Mouse (Mus musculus) ZHBTc4 (cell line): ENCODE data around the gene Sdhaf2.
A peak's percentile ranks its signal among the peaks of the same experiment; 100 is the strongest.
"Not testable (repeated sequence)": the region's sequence is repeated elsewhere in the genome, so short reads cannot be mapped to it uniquely, and the experiment has no call there.

Source experiments
- DNase-seq: peaks from one replicate; pipeline ENCODE4 v3.0.0-alpha.2; 2011; ENCODE audit warnings: low read depth, low spot score

Gene Sdhaf2

DNA sequence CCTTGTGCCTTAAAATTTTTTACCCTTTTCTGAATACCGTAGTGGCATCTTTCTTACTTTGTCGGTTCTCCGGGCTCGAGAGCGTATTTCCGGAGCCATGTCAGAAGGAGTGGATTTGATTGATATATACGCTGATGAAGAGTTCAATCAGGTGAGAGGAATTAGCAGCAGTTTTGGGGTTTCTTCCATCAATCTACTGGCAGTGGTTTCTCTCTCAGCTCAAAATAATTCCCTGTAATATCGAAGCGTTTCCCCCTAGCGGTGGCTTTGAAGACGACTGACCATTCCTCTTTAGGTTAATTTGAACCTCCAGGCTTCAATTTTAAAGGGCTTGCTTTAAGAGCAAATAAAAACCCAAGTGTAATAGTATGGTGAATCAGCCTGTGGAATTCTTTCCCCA is at the start of gene Sdhaf2:
TSS of gene Sdhaf2 (minus strand) at position 233 of the 400 bp plus-strand sequence.
- DNase-seq: peak; percentile 72

DNA sequence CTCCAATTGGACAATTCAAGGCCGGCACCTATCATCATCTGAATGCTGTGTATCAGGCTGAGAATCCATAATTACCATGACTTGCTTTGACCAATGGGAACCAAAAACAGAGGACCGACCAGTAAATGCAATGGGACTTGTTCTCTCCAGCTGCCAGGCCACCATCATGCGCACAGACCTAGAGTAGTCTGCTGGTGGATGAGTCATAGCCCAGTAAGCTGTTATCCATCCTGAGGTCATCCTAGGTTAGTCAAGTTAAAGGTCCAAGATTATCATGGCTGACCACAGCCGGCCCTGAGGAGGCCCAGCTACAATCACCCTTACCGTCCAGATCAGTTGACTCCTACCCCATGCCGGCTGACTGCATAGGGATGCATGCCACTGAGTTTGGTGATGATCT is 43.7 kb upstream of the Sdhaf2 start:
- no peak for DNase-seq

DNA sequence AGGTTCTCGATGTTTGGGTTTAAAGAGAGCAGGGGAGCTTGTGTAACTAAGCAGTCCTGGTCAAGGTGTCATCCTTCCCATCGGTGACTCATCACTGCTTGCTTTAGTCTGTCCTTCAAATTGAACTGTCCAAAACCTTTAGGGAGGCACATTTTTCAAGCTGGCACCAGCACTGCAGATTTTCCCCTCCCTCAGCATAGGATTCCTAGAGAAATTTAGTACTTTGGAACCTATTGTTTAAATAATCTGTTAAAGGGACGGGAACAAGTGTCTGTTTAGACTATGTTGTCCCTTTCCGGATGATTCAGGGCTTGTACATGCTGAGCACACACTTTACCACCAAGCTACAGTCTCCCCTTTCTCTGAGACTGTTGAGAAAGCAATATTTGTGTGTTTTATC is 39.3 kb upstream of the Sdhaf2 start:
- no peak for DNase-seq

DNA sequence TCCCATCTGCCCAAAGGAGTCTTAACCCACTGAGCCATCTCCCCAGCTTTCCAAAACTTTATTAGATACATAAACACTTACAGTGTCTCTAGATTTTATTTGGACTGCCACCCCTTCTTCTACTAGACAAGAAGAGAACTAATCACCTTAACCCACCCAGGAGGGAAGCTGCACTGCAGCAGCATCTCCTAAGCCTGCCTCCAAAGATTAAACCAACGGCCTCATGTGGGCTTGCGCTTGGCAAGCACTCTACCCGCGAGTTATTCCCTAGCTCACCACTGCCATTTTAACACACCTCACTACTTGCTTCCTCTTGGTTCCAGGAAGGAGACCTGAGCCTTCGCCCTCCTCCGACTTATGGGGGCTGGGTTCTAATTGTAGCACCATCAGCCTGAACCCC is 38.3 kb upstream of the Sdhaf2 start:
- DNase-seq: no peak

DNA sequence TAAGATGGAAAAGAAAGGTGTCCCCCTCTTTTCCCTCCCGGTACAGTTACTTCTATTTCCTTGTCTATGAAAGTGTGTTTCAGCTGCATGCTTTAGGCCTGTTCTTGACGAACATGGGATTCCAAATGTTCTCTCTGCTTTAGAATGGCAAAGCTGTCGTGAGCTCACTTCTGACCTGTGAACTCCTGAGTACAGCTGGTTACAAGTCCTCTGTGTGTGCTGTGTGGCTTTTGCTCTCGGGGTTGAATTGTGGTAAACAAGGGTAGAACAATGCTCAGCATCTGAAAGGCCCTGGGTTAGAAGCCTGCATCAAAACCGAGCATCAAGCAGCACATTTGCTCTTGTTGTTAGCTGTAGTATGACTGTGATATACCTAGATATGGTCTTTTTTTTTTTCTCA is 36.4 kb upstream of the Sdhaf2 start:
- DNase-seq: no peak

DNA sequence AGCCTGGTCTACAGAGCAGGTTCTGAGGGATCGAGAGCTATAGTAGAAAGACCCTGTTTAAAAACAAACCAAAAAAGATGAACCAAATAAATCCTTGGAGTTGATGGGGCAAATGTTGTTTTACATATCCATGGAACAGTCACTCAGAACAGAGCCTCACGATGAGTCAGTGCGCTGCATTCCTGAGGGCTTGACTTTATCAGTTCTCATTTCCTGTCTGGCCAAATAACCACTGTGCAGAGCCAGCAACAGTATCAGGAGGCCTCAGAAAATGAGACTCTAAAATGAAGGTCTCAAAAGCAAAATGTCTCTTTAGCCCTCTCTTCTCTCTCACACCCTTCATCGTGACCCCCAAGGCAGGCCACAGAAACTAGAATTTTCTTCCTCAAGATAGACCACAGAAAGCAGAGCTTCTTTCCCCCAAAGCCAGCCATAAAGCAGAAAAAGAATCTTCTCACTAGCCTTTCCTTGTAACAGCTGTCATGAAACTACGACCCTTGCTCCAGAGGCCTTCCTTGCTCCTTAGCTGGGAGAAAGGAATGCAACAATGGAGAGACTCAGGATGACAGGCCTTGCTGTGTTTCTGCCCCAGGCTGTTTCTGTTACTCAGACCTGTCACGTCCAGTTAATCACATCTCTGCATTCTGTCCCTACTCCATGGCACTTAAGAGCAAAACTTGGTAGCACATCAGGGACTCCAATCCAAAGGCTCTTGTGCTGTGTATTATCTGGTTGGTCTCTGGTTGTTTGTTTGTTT is 35.8 kb upstream of the Sdhaf2 start:
- DNase-seq: no peak

DNA sequence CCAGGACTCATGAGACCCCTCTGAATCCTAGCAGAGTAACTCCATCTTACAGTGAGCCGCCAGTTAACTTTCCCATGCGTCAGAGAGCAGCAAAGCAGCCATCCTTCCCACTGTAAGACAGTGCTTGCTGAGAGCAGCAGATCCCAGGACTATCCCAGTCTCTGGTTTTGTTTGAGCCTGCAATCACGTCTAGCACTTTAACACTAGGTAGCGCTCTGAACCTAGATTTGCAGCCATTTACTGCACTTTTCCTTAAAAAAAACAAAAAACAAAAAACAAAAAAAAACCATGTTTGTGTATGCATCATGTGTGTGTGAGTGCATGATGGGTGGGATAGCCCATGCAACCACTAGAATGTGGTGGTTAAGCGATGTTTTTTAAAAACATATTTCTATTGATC is 34.2 kb upstream of the Sdhaf2 start:
- DNase-seq: peak; percentile 39

DNA sequence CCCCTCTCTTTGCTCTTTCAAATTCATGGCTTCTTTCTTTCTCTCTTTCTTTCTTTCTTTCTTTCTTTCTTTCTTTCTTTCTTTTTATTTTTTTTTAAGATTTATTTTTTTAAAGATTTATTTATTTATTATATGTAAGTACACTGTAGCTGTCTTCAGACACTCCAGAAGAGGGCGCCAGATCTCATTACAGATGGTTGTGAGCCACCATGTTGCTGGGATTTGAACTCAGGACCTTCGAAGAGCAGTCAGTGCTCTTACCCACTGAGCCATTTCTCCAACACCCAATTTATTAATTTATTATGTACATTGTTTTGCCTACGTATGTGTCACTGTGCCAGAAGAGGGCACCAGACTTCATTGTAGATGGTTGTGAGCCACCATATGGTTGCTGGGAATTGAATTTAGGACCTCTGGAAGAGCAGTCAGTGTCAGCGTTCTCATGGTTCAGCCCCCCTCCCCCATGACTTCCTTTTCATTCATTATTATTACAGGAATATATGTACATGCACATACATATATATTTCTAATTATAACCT is 32.0 kb upstream of the Sdhaf2 start:
- DNase-seq: not testable (repeated sequence)

DNA sequence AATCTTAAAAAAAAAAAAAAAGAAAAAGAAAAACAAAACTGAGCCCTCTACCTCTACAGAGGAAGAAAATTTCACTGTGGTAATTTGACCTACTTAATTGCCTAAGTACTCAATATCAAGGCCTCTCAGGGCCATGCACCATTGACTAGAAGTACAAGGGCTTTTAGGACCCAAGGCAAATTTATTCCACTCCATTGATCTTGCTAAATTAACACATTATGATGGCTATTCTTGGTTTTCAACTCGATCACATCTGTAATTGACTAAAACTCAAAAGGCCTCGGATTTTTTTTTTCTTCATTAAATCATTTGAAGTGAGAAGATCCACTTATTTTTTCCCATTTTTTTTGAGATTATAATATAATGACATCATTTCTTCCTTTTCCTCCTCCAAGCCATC is 31.5 kb upstream of the Sdhaf2 start:
- DNase-seq: no peak

DNA sequence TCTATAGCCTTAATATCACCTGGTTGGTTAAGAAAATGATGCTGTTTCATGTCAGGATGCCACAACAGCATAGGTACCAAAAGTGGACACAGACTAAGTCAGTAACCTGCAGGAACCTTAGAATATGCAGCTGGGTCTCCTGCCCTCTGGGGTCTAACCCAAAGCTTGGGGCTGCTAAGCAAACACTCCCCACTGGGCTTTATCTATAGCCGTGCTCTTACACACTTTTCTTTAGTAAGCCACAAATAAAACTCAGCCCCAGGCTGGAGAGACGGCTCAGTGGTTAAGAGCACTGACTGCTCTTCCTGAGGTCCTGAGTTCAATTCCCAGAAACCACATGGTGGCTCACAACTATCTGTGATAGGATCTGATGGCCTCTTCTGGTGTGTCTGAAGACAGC is 31.1 kb upstream of the Sdhaf2 start:
- no peak for DNase-seq

DNA sequence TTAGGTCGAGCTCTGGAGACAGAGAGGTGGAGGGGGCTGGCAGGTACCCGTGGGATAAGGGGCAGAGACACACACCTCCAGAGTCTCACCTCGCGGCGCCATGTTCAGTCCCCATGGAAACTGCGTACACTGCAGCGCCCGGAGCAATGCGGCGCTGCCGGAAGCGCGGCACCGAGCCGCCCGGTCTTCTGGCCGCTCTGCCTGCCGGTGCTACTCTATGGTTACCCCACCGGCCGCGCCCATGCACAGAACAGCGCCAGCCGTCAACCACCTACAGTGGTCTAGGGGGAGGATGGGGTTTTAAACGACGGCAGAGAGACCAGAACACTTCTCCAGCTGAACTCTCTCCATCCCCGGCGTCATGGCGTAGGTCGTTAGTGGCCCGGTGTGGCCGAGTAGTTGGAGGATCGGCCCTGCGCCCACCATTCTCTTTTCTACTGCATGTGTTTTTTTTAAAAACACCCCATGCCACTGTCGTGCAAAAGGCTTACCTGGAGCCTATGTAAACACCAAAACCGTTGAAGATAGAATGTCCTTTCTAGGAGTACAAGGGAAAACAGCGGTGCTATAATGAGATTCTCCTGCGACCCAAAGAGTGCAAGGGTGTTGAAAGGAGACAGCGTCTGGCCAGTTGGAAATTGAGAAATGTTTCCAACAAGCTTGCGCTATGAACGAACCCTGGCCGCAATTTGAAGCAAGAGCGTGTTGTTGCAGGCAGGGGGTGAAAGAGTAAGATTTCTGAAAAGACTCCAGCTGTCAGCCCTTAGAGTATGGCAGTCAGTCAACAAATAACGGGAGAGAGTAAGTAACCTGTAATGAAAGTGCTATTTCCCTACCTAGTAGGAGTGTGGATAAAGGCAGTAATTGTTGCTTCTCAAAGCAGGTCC is 29.9 kb upstream of the Sdhaf2 start, which contains the start of gene Tmem216:
TSS of gene Tmem216 (minus strand) at position 615 of the 887 bp plus-strand sequence.
- peak; percentile 92 for DNase-seq

DNA sequence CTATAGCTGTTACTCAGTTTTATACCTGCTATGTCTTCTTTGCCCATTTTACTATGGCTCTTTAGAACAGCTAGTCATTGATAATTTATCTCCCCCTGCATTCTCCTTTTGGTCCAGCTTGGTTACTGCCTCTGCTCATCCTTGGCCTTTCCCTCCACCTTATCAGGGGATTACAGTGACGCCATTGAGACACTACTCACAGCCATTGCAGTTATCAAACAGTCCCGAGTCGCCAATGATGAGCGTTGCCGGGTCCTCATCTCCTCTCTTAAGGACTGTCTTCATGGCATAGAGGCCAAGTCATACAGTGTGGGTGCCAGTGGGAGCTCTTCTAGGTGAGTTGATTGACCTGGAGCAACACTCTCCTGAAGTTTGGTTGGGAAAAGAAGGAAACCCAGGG is 13.5 kb upstream of the Sdhaf2 start:
- DNase-seq: no peak

DNA sequence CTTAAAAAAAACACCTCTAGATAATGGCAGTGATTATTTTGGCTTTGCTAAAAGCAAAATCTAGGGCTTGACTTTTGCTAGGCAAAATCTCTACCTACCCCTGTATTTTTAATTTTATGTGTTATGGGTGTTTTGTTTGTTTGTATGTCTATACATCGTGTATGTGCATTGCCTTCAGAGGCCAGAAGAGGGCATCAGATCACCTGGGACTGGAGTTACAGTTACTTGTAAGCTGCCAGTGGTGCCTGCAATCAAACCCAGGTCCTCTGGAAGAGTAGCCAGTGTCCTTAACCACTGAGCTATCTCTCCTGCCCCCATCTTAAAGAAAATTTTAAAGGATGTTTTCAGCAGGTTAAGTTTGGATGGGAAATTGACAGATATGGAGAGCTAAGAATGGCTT is 4.1 kb upstream of the Sdhaf2 start:
- DNase-seq: peak; percentile 61

DNA sequence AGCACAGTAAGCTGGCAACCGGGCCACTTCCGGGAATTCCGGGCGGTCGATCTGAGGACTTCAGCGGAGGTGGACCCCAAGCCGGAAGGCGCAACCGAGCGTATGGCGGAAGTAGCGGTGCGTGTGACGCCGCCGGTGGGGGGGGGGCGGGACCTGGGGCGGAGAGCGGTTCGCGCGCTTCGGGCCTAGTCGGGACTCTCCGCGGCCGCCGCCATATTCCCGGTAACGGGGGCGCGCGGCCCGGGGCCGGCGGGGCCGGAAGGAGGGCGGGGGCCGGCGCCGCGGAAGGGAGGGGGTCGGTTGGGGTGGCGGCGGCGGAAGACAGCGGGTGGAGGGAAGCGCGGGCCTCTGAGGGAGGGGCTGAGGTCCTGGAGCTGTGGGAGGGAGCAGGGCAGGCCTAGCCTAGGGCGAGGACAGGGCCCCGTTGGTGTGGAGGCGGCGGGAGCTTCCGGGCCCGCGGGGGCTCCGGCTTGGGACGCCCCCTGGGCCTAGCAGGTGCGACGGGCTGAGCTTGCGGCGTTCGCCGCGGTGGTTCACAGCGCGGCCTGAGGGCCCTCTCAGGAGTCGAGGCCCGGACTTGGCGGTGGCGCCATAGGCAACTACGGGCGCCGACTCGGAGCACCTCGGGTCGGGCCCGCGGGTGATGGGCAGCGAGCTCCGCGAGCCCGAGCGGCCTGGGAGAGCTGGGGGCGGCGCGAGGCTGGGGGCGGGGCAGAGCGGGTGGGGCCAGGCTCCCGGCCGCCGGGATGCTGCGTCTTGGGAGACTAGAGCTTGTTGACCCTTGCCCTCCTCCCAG is 638 bp downstream of the Sdhaf2 start, which contains the start of gene Cpsf7:
TSS of gene Cpsf7 (plus strand) at position 161 of the 796 bp plus-strand sequence.
- DNase-seq: peak; percentile 96

DNA sequence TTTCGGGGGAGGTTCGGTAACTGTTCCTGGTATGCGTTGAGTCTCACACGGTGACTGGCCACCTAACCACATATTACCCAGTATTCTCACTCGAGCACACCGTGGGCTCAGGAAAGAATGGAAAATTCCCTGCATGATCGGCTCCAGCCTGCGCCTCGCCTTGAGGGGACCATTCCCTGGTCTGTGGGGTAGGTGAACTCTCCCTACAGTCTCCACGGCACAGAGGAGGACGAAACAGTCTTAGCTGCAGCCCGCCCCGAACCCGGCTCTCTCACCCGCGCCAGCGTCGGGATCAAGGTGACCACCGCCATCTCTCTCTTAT is 1.2 kb downstream of the Sdhaf2 start:
- no peak for DNase-seq

DNA sequence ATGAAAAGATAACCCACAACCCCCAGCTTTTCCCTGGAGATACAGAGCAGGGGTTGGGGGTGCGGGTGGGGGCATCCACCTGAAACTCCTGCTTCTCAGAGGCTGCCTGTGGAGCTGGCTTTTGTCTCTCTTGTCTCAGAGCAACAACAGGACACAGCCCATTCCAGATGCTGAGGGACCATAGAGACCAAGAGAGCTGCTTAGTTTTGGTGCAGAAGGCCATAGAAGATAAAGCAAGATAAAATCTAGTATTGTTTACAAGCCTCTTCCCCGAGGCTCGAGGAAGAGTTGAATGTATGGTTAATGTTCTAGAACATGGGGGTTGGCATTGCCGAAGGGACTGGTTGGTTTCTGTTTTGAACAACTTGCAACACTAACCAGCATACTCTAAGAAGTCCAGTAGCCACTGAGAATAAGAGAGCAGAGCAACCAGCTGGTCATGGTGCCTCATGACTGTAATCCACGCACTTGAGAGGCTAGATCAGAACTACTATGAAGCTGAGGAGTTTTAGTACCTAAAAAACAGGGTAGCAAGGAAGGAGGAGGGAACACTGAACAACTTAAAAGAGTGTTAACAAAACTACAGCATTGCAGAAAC is 2.4 kb downstream of the Sdhaf2 start:
- no peak for DNase-seq

DNA sequence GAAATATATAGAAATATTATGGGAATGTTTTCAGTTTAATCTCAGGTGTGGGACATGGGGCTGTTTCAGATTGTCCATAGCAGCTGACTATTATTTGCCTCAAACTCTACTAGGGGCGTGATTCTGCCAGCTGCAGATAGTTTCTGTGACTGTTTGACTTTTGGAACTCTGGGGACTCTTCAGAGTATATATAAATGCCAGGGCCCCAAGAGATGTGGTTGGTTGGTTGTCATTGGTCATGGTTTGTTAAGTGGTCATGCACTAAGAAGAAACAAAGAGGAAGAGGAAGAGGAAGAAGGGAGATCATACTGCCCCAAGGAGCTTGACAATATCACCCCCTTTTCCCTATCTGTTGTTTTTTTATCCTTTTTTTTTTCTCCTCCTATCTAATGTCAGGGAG is 4.0 kb downstream of the Sdhaf2 start:
- DNase-seq: no peak

DNA sequence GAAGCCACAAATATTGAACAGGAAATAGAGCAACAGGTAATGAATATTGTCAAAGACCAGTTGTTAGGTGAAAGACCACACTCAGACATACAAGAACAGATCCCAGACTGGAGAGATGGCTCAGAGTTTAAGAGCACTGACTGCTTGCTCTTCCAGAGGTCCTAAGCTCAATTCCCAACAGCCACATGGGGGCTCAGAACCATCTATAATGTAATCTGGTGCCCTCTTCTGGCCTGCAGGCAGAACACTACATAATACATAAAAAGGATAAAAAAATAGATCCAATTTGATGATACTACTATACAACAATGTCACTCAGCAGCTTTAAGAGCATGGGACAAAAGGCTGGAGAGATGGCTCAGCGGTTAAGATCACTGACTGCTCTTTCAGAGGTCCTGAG is 5.6 kb downstream of the Sdhaf2 start:
- peak; percentile 69 for DNase-seq

DNA sequence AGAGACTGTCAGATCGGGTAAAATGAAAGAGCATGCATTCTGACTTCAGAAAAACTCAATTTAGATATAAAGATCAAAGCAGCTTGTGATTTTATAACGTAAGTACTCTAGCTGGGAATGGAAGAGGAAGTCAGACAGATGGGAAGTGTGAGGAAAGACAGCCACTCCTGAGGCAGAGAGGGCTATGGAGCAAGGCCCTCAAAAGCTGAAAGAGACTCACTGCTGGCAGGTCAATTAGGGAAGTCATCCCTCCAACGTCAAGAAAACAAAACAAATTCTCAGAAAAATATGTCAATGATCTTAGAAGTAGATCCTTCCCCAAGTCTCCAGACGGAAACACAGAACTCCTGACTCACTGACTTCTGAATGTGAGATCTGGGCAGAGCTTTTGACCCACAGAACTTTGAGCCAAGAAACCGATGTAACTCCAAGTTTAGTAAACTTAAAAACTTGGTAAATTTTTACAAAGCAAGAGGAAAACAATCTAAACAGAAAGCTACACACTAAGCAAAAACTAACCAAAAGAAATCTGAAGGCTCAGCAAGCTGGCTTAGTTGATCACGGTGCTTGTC is 15.1 kb downstream of the Sdhaf2 start:
- DNase-seq: no peak

DNA sequence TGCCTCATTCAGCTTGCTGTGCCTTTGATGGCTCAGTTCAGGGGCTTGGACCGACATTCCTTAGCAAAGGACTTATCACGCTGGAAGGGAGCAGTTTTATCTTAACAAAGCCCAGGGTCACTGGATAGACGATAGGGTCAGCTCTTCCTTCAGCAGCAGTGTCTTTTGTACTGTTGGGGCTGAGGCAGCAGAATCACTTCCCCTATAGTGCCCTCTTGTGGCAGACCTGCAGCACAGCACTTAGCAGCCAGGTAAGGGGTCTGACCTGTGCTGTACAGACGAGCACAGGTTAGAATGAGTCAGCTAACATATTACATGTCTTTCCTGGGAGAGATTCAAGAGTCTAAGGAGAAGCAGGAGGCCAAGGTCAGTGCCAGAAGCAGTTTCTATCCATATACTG is 23.4 kb downstream of the Sdhaf2 start:
- peak; percentile 75 for DNase-seq

DNA sequence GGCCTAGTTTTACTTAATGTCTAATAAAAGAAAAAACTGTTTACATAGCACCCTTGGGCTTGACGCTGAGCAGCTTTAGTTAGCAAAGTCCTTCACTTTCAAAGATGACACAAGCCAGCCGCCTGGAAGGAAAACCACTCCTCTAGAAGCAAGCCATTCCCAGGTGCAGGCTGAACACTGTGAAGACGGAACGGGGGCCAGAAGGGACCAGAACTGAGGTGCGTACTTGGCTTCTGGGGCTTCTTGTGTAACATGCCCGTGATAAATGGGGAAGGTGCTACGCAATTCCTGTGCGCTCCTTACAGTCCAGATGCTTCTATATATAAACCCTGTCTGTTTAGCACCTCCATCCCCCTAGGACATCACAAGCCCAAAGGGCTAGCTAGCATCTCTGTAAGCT is 25.4 kb downstream of the Sdhaf2 start:
- DNase-seq: no peak
